Mouse (Mus musculus) heart, embryonic 16.5 days (tissue): ENCODE results near the gene Tlr7. TPM values are rescaled to one million over a fixed set of nuclear protein-coding genes. Genes with fewer than 3 reads are reported as not detected.

Experiments used
- polyA plus RNA-seq: library from polyadenylated mRNA; unstranded; fragments of >200 nt; fragmentation: Nextera tagmentation; extraction: Ambion mirVana; gene quantifications from 2 replicates; pipeline ENCODE4 v1.2.1, GENCODE M21; 2015

The Tlr7 gene
- polyA plus RNA-seq, 1 experiment from 2014 or later, result 0.58 TPM

Other genes starting within 250 kb of the Tlr7 start
- 2,294 and 2,338 TPM in 2 replicates for gene Tmsb4x, start 121.2 kb downstream of the Tlr7 start, polyA plus RNA-seq
- gene Tlr8, start 66.2 kb downstream of the Tlr7 start, polyA plus RNA-seq, result 0.24 and 0.49 TPM in 2 replicates
- gene Prps2, start 52.2 kb upstream of the Tlr7 start, polyA plus RNA-seq, result 42.8 and 53.0 TPM in 2 replicates